Mouse (Mus musculus): ENCODE measurements at regions not wholly inside any gene's neighbourhood (a gene's known extent, or its start where the extent isn't known, plus 50 kb on each side); places are given as distances from the start of the nearest gene placed in this dataset.
A peak's percentile ranks its signal among the peaks of the same experiment; 100 is the strongest.
"Not testable (repeated sequence)": the region's sequence is repeated elsewhere in the genome, so short reads cannot be mapped to it uniquely, and the experiment has no call there.

DNA sequence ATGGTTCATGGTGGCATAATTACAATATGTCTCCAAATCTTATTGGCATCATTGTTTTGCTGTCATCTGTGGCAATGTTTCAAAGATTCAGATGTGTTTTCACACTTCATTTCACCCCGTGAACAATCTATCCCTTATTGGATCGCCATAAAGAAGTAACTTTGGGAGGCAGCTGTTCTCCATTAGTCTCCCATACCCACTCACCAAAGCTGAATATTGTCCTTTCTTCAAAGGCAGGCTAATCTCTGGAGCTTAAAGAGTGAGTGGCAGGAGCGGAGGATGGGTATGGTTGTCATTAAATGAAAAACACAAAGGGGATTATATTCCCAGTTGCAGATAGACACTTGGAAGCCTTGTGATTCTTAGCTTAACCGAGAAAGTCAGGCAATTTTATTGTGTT is 2660.3 kb upstream of the Gm12353 start:
- no peaks in the 10 kb centered on the region for H3K36me3 ChIP-seq (ENCODE audit: control insufficient read depth, insufficient read depth, low read length)
- no peak for TF ChIP-seq EP300 (optimal IDR thresholded peaks at IDR 0.05)
- no peak for TF ChIP-seq CTCF (IDR thresholded peaks at IDR 0.05; ENCODE audit: low read depth)
- H3K9me3 ChIP-seq (ENCODE audit: control insufficient read depth, low read length), result no peaks in the 10 kb centered on the region
- no peak overlapping the region for H3K4me2 ChIP-seq (replicated peaks; ENCODE audit: low read depth)
- 71% methylated on average over 4 of the region's 4 CpGs for WGBS
- no peaks in the 10 kb centered on the region for H3K4me1 ChIP-seq (replicated peaks; ENCODE audit: control insufficient read depth, insufficient read depth)
- DNase-seq (ENCODE audit: low spot score), result no peak
- H3K4me3 ChIP-seq (ENCODE audit: low read depth, low read length), result no peak overlapping the region
- H3K27me3 ChIP-seq (ENCODE audit: control insufficient read depth, insufficient read depth, low read length), result no peaks in the 10 kb centered on the region
- no peak overlapping the region for H3K9ac ChIP-seq (ENCODE audit: low read length)
- no peak overlapping the region for H3K27ac ChIP-seq (replicated peaks)
- ATAC-seq (ENCODE audit: low FRiP score, low TSS enrichment), result no peak

DNA sequence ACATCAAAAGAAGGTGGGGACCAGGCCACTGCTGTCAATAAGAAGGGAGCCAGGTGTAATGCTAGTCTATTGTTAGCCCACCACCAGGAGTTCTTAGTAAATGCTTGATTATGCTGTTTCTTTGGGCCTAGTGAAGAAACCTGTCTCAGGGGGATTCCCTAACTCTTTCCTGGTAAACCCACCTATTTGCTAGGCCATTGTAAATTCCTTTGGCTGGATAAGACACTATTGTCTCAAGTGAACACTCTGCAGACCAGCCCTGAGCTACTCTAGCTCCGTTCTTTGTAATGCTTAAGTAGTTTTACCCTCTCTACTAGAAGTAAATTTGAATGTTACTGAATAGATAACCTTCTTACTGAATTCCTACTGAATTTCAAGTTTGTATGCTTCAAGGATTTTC is 2650.7 kb upstream of the Gm12353 start:
- 53% methylated on average over 1 of the region's 1 CpGs for WGBS
- H3K36me3 ChIP-seq (ENCODE audit: control insufficient read depth, insufficient read depth, low read length); ATAC-seq (ENCODE audit: low FRiP score, low TSS enrichment): not testable (repeated sequence)

DNA sequence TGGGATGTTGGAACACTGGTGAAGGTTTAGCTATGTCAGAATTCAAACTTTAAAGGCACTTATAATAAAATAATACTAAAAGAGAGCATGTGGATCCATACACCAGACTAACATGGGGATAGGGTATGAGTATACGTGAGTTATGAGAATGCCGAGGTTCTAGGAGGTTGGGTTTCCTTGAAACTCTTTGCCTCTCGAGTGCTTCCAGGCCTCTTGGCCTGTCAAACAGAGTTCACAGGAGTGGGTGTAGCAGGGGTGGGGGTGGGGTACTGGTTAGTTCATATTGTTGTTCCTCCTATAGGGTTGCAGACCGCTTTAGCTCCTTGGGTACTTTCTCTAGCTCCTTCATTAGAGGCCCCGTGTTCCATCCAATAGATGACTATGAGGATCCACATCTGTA is 2650.3 kb upstream of the Gm12353 start:
- not testable (repeated sequence) for H3K36me3 ChIP-seq (ENCODE audit: control insufficient read depth, insufficient read depth, low read length); H3K4me2 ChIP-seq (replicated peaks; ENCODE audit: low read depth); H3K4me1 ChIP-seq (replicated peaks; ENCODE audit: control insufficient read depth, insufficient read depth); H3K4me3 ChIP-seq (ENCODE audit: low read depth, low read length); DNase-seq (ENCODE audit: low spot score); H3K9me3 ChIP-seq (ENCODE audit: control insufficient read depth, low read length); H3K9ac ChIP-seq (ENCODE audit: low read length); ATAC-seq (ENCODE audit: low FRiP score, low TSS enrichment); H3K27me3 ChIP-seq (ENCODE audit: control insufficient read depth, insufficient read depth, low read length); H3K27ac ChIP-seq (replicated peaks)
- 84% methylated on average over 5 of the region's 5 CpGs for WGBS

More for the DNA sequence above, 2650.7 kb upstream of the Gm12353 start:
- DNase-seq (ENCODE audit: low spot score); H3K27ac ChIP-seq (replicated peaks); H3K4me2 ChIP-seq (replicated peaks; ENCODE audit: low read depth); H3K9ac ChIP-seq (ENCODE audit: low read length); H3K27me3 ChIP-seq (ENCODE audit: control insufficient read depth, insufficient read depth, low read length); H3K9me3 ChIP-seq (ENCODE audit: control insufficient read depth, low read length); H3K4me1 ChIP-seq (replicated peaks; ENCODE audit: control insufficient read depth, insufficient read depth); H3K4me3 ChIP-seq (ENCODE audit: low read depth, low read length): not testable (repeated sequence)

DNA sequence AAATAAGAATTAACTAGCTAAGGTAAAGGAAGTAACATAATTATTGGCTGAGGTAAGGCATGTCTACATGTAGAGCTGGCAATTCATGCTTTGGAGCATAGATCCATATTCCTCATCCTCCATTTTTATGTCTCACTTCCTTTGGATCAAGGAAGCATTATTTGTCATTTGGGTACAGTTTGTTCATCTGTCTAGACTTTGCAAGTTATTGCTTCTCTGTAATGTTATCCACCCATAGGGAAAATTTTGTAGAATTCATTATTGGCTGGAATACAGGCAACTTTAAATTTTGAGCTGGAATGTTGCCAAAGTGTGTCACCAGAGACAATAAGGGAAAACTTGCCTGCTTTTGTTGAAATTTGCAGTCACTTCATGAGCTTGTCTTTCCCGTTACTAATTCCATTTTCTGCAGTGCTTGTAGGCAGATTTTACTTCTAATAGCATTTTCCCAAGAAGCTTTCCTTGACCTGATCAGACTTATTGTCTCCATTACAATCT is 2623.5 kb upstream of the Gm12353 start:
- H3K27ac ChIP-seq (replicated peaks), result no peak overlapping the region
- TF ChIP-seq CTCF (IDR thresholded peaks at IDR 0.05; ENCODE audit: low read depth) (no peak), EP300 (optimal IDR thresholded peaks at IDR 0.05) (no peak)
- ATAC-seq (ENCODE audit: low FRiP score, low TSS enrichment), result no peak
- no peaks in the 10 kb centered on the region for H3K36me3 ChIP-seq (ENCODE audit: control insufficient read depth, insufficient read depth, low read length)
- H3K9me3 ChIP-seq (ENCODE audit: control insufficient read depth, low read length), result no peaks in the 10 kb centered on the region
- DNase-seq (ENCODE audit: low spot score), result no peak
- H3K4me1 ChIP-seq (replicated peaks; ENCODE audit: control insufficient read depth, insufficient read depth), result no peaks in the 10 kb centered on the region
- H3K9ac ChIP-seq (ENCODE audit: low read length), result no peak overlapping the region
- no peak overlapping the region for H3K4me2 ChIP-seq (replicated peaks; ENCODE audit: low read depth)
- no peak overlapping the region for H3K4me3 ChIP-seq (ENCODE audit: low read depth, low read length)
- H3K27me3 ChIP-seq (ENCODE audit: control insufficient read depth, insufficient read depth, low read length), result no peaks in the 10 kb centered on the region
- WGBS, result 55% methylated on average over 1 of the region's 1 CpGs

DNA sequence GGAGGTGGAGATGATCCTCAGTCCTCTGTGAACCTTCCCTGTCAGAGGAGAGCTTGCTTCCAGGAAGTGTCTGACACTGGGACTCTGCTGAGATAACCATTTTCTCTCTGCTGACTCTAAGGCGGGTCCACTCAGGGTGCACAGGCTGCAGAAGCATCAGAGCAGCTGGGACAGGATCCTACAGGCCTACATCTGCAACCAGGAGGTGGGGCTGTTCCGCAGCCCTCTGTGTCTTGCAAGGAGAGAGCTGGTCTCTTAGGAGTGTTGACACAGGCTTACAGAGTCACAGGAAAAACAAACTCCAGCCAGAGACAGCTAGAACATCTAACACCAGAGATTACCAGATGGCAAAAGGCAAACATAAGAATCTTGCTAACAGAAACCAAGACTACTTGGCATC is 2578.6 kb upstream of the Gm12353 start:
- H3K9me3 ChIP-seq (ENCODE audit: control insufficient read depth, low read length), result no peaks in the 10 kb centered on the region
- H3K36me3 ChIP-seq (ENCODE audit: control insufficient read depth, insufficient read depth, low read length), result no peaks in the 10 kb centered on the region
- no peak overlapping the region for H3K9ac ChIP-seq (ENCODE audit: low read length)
- H3K4me3 ChIP-seq (ENCODE audit: low read depth, low read length), result no peak overlapping the region
- no peak for DNase-seq (ENCODE audit: low spot score)
- 18% methylated on average over 2 of the region's 2 CpGs for WGBS
- ATAC-seq (ENCODE audit: low FRiP score, low TSS enrichment), result no peak
- no peak overlapping the region for H3K27ac ChIP-seq (replicated peaks)
- H3K4me1 ChIP-seq (replicated peaks; ENCODE audit: control insufficient read depth, insufficient read depth), result no peaks in the 10 kb centered on the region
- TF ChIP-seq CTCF (IDR thresholded peaks at IDR 0.05; ENCODE audit: low read depth) (peak; percentile 39), EP300 (optimal IDR thresholded peaks at IDR 0.05) (no peak)
- no peaks in the 10 kb centered on the region for H3K27me3 ChIP-seq (ENCODE audit: control insufficient read depth, insufficient read depth, low read length)
- H3K4me2 ChIP-seq (replicated peaks; ENCODE audit: low read depth), result no peak overlapping the region

Measured in stomach, postnatal 0 days (tissue).